Mouse (Mus musculus) midbrain, embryonic 12.5 days (tissue): ENCODE measurements around the gene Shank1. TPM values are rescaled to one million over a fixed set of nuclear protein-coding genes. Genes with fewer than 3 reads are reported as not detected.
"Not testable (repeated sequence)": the region's sequence is repeated elsewhere in the genome, so short reads cannot be mapped to it uniquely, and the experiment has no call there.

Experiments
- ATAC-seq: fragments of 200-750 bp; cut with Nextera tagmentation; 2 replicates; pipeline ENCODE4 v1.8.0; 2017; ENCODE audit warnings: low read depth, moderate TSS enrichment, moderate library complexity; ENCODE audit not compliant: low FRiP score
- H3K27ac ChIP-seq: fragments of 300-500 bp; sonication (generic); replicated peaks from 2 replicates; pipeline ENCODE4 v1.5.1; 2016; ENCODE audit warnings: mild to moderate bottlenecking
- H3K27me3 ChIP-seq: fragments of 300-500 bp; sonication (generic); 2 replicates; pipeline ENCODE4 v1.6.1; 2016; ENCODE audit warnings: mild to moderate bottlenecking
- H3K36me3 ChIP-seq: fragments of 300-500 bp; sonication (generic); 2 replicates; pipeline ENCODE4 v1.6.1; 2016
- H3K4me1 ChIP-seq: fragments of 300-500 bp; sonication (generic); 2 replicates; pipeline ENCODE4 v1.6.1; 2016
- H3K4me2 ChIP-seq: fragments of 300-500 bp; sonication (generic); replicated peaks from 2 replicates; pipeline ENCODE4 v1.6.1; 2016; ENCODE audit warnings: mild to moderate bottlenecking, moderate library complexity
- H3K4me3 ChIP-seq: fragments of 300-500 bp; sonication (generic); 2 replicates; pipeline ENCODE4 v1.5.1; 2016; ENCODE audit warnings: mild to moderate bottlenecking
- H3K9ac ChIP-seq: fragments of 300-500 bp; sonication (generic); replicated peaks from 2 replicates; pipeline ENCODE4 v1.6.1; 2016; ENCODE audit warnings: mild to moderate bottlenecking, moderate library complexity
- H3K9me3 ChIP-seq: fragments of 300-500 bp; sonication (generic); 2 replicates; pipeline ENCODE4 v1.6.1; 2016; ENCODE audit warnings: mild to moderate bottlenecking
- WGBS: fragments of 180-500 bp; shearing (Covaris S2); methylation state at CpG from one replicate; pipeline ENCODE4 v1.1.7; 2016; 5-methylcytosine and 5-hydroxymethylcytosine counted together
- polyA plus RNA-seq: library from polyadenylated mRNA; unstranded; fragments of >200 nt; fragmentation: Nextera tagmentation; extraction: Ambion mirVana; gene quantifications from 2 replicates; pipeline ENCODE4 v1.2.1, GENCODE M21; 2016

Shank1 gene
- polyA plus RNA-seq, 1 experiment from 2014 or later = 8.5 TPM

- Histone ChIP-seq H3K4me1 (no peaks in the 10 kb centered on the region), H3K4me2 (no peak overlapping the region), H3K9ac (no peak overlapping the region), H3K36me3 (no peaks in the 10 kb centered on the region), H3K4me3 (no peak overlapping the region), H3K27me3 (peaks cover 26% of the 10 kb centered on the region), H3K9me3 (no peaks in the 10 kb centered on the region), H3K27ac (no peak overlapping the region)
- WGBS = 70% methylated on average over 10 of the region's 10 CpGs
- no peak for ATAC-seq
These were observed 33.4 kb upstream of the Shank1 start for GRCm38 (mm10) chr7:44276461-44277249.

GRCm38 (mm10) chr7:44277250-44277622 lies 32.8 kb upstream of the Shank1 start:
- H3K27ac ChIP-seq = no peak overlapping the region
- no peaks in the 10 kb centered on the region for H3K36me3 ChIP-seq
- 52% methylated on average over 2 of the region's 2 CpGs for WGBS
- peaks cover 21% of the 10 kb centered on the region for H3K27me3 ChIP-seq
- H3K4me2 ChIP-seq = no peak overlapping the region
- H3K9me3 ChIP-seq = no peaks in the 10 kb centered on the region
- ATAC-seq = no peak
- no peak overlapping the region for H3K9ac ChIP-seq
- no peaks in the 10 kb centered on the region for H3K4me1 ChIP-seq
- H3K4me3 ChIP-seq = no peak overlapping the region

GRCm38 (mm10) chr7:44280959-44281358 lies 29.1 kb upstream of the Shank1 start:
- Histone ChIP-seq H3K36me3 (no peaks in the 10 kb centered on the region), H3K27me3 (peaks cover 2% of the 10 kb centered on the region), H3K9me3 (no peaks in the 10 kb centered on the region), H3K4me2 (no peak overlapping the region), H3K27ac (no peak overlapping the region), H3K4me3 (no peak overlapping the region), H3K9ac (no peak overlapping the region), H3K4me1 (no peaks in the 10 kb centered on the region)
- no peak for ATAC-seq
- WGBS = 65% methylated on average over 1 of the region's 1 CpGs

GRCm38 (mm10) chr7:44281586-44281985 lies 28.5 kb upstream of the Shank1 start:
- no peak for ATAC-seq
- no peaks in the 10 kb centered on the region for H3K27me3 ChIP-seq

GRCm38 (mm10) chr7:44287760-44288159 lies 22.3 kb upstream of the Shank1 start:
- Histone ChIP-seq H3K4me2 (no peak overlapping the region), H3K27ac (no peak overlapping the region), H3K36me3 (no peaks in the 10 kb centered on the region), H3K27me3 (0 out of 2 replicates have a peak, but pooled peaks cover 4% of the 10 kb centered on the region), H3K4me3 (no peak overlapping the region), H3K9ac (no peak overlapping the region), H3K9me3 (no peaks in the 10 kb centered on the region), H3K4me1 (no peaks in the 10 kb centered on the region)
- no peak for ATAC-seq
- 49% methylated on average over 7 of the region's 7 CpGs for WGBS

More at GRCm38 (mm10) chr7:44281586-44281985, 28.5 kb upstream of the Shank1 start:
- Histone ChIP-seq H3K9ac (no peak overlapping the region), H3K4me1 (no peaks in the 10 kb centered on the region), H3K36me3 (no peaks in the 10 kb centered on the region), H3K4me2 (no peak overlapping the region), H3K4me3 (no peak overlapping the region), H3K27ac (no peak overlapping the region), H3K9me3 (no peaks in the 10 kb centered on the region)
- 77% methylated on average over 7 of the region's 7 CpGs for WGBS

GRCm38 (mm10) chr7:44290986-44291385 lies 19.1 kb upstream of the Shank1 start:
- no peak for ATAC-seq
- WGBS = 83% methylated on average over 4 of the region's 4 CpGs
- Histone ChIP-seq H3K4me2 (no peak overlapping the region), H3K4me1 (no peaks in the 10 kb centered on the region), H3K36me3 (no peaks in the 10 kb centered on the region), H3K9ac (no peak overlapping the region), H3K9me3 (no peaks in the 10 kb centered on the region), H3K4me3 (no peak overlapping the region), H3K27me3 (0 out of 2 replicates have a peak, but pooled peaks cover 4% of the 10 kb centered on the region), H3K27ac (no peak overlapping the region)

GRCm38 (mm10) chr7:44291418-44291817 lies 18.6 kb upstream of the Shank1 start:
- no peaks in the 10 kb centered on the region for H3K36me3 ChIP-seq
- ATAC-seq = no peak
- 0 out of 2 replicates have a peak, but pooled peaks cover 4% of the 10 kb centered on the region for H3K27me3 ChIP-seq
- H3K9ac ChIP-seq = no peak overlapping the region
- H3K4me3 ChIP-seq = no peak overlapping the region
- H3K4me2 ChIP-seq = no peak overlapping the region
- H3K27ac ChIP-seq = no peak overlapping the region
- H3K4me1 ChIP-seq = no peaks in the 10 kb centered on the region
- H3K9me3 ChIP-seq = no peaks in the 10 kb centered on the region
- WGBS = 55% methylated on average over 4 of the region's 4 CpGs

GRCm38 (mm10) chr7:44297501-44297900 lies 12.6 kb upstream of the Shank1 start:
- H3K4me1 ChIP-seq, ATAC-seq, H3K27me3 ChIP-seq, H3K9me3 ChIP-seq, H3K27ac ChIP-seq, H3K36me3 ChIP-seq, H3K9ac ChIP-seq, H3K4me3 ChIP-seq, H3K4me2 ChIP-seq: not testable (repeated sequence)
- 66% methylated on average over 2 of the region's 2 CpGs for WGBS

- H3K27ac ChIP-seq = peak overlapping the region; percentile 92
- no peaks in the 10 kb centered on the region for H3K36me3 ChIP-seq
- WGBS = 86% methylated on average over 14 of the region's 14 CpGs
- peaks cover 20% of the 10 kb centered on the region for H3K4me1 ChIP-seq
- H3K9me3 ChIP-seq = no peaks in the 10 kb centered on the region
- H3K9ac ChIP-seq = peak overlapping the region; percentile 76
- peak overlapping the region; percentile 78 for H3K4me2 ChIP-seq
- peak overlapping the region; percentile 57 for H3K4me3 ChIP-seq
- ATAC-seq = no peak
- peaks cover 20% of the 10 kb centered on the region for H3K27me3 ChIP-seq
These were observed 6.4 kb upstream of the Shank1 start for GRCm38 (mm10) chr7:44303346-44304340.

GRCm38 (mm10) chr7:44304463-44304774 lies 5.6 kb upstream of the Shank1 start:
- peak overlapping the region; percentile 78 for H3K4me2 ChIP-seq
- H3K27ac ChIP-seq = peak overlapping the region; percentile 92
- H3K4me3 ChIP-seq = peak overlapping the region; percentile 57
- peaks cover 27% of the 10 kb centered on the region for H3K27me3 ChIP-seq
- H3K4me1 ChIP-seq = peaks cover 20% of the 10 kb centered on the region
- H3K9me3 ChIP-seq = no peaks in the 10 kb centered on the region
- ATAC-seq = no peak
- under 1% methylated on average over 25 of the region's 25 CpGs for WGBS
- H3K9ac ChIP-seq = peak overlapping the region; percentile 76
- H3K36me3 ChIP-seq = no peaks in the 10 kb centered on the region

- H3K27me3 ChIP-seq = peaks cover 30% of the 10 kb centered on the region
- peak overlapping the region; percentile 92 for H3K27ac ChIP-seq
- H3K9ac ChIP-seq = peak overlapping the region; percentile 76
- ATAC-seq = peak; percentile 94
- WGBS = under 1% methylated on average over 47 of the region's 49 CpGs
- H3K36me3 ChIP-seq = no peaks in the 10 kb centered on the region
- peak overlapping the region; percentile 57 for H3K4me3 ChIP-seq
- H3K4me2 ChIP-seq = peak overlapping the region; percentile 78
- H3K9me3 ChIP-seq = no peaks in the 10 kb centered on the region
- H3K4me1 ChIP-seq = peaks cover 20% of the 10 kb centered on the region
These were observed 5.0 kb upstream of the Shank1 start for GRCm38 (mm10) chr7:44304775-44305641.
